Mouse (Mus musculus) forebrain, embryonic 12.5 days (tissue): ENCODE data around the gene Onecut1. TPM values are rescaled to one million over a fixed set of nuclear protein-coding genes. Genes with fewer than 3 reads are reported as not detected.

Source experiments
- ATAC-seq: fragments of 200-750 bp; cut with Nextera tagmentation; 2 replicates; pipeline ENCODE4 v1.8.0; 2017; ENCODE audit warnings: moderate TSS enrichment; ENCODE audit not compliant: low FRiP score
- H3K27ac ChIP-seq: fragments of 300-500 bp; sonication (generic); 2 replicates; pipeline ENCODE4 v1.5.1; 2016; ENCODE audit warnings: mild to moderate bottlenecking
- H3K27me3 ChIP-seq: fragments of 300-500 bp; sonication (generic); 2 replicates; pipeline ENCODE4 v1.6.1; 2016; ENCODE audit warnings: mild to moderate bottlenecking
- H3K36me3 ChIP-seq: fragments of 300-500 bp; sonication (generic); replicated peaks from 2 replicates; pipeline ENCODE4 v1.6.1; 2016; ENCODE audit warnings: mild to moderate bottlenecking
- H3K4me1 ChIP-seq: fragments of 300-500 bp; sonication (generic); 2 replicates; pipeline ENCODE4 v1.6.1; 2016
- H3K4me2 ChIP-seq: fragments of 300-500 bp; sonication (generic); 2 replicates; pipeline ENCODE4 v1.6.1; 2016; ENCODE audit warnings: mild to moderate bottlenecking, moderate library complexity
- H3K4me3 ChIP-seq: fragments of 300-500 bp; sonication (generic); replicated peaks from 2 replicates; pipeline ENCODE4 v1.5.1; 2016; ENCODE audit warnings: mild to moderate bottlenecking
- H3K9ac ChIP-seq: fragments of 300-500 bp; sonication (generic); 2 replicates; pipeline ENCODE4 v1.6.1; 2016; ENCODE audit warnings: mild to moderate bottlenecking
- H3K9me3 ChIP-seq: fragments of 300-500 bp; sonication (generic); 2 replicates; pipeline ENCODE4 v1.6.1; 2016
- WGBS: fragments of 180-500 bp; shearing (Covaris S2); methylation state at CpG from one replicate; pipeline ENCODE4 v1.1.7; 2016; 5-methylcytosine and 5-hydroxymethylcytosine counted together
- polyA plus RNA-seq: library from polyadenylated mRNA; unstranded; fragments of >200 nt; fragmentation: Nextera tagmentation; extraction: Ambion mirVana; gene quantifications from 2 replicates; pipeline ENCODE4 v1.2.1, GENCODE M21; 2016

Gene Onecut1
- polyA plus RNA-seq, 1 experiment from 2014 or later = 2.7 TPM

DNA sequence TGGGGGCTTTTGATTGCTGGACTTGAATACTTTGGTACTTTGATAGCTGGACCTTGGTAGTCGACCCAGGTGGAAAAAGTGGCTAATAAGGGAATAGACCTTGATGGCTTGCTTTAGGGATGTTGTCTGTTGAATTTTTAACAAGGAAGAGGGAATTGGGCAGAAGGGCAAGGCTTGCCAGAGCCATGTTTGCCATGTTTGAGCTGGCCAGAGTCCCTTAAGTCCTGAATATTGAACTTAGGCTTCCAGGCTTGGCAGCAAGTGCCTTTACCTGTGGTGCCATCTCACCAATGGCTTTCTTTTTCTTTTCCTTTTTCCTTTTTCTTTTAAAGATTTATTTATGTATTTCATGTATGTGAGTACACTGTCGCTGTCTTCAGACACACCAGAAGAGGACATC, 38.4 kb downstream of the Onecut1 start:
- no peak overlapping the region for H3K4me3 ChIP-seq
- H3K36me3 ChIP-seq = no peaks in the 10 kb centered on the region
- WGBS = 90% methylated on average over 2 of the region's 2 CpGs
- H3K9ac ChIP-seq = no peak overlapping the region
- no peaks in the 10 kb centered on the region for H3K4me1 ChIP-seq
- H3K4me2 ChIP-seq = no peak overlapping the region
- H3K9me3 ChIP-seq = no peaks in the 10 kb centered on the region
- ATAC-seq = no peak
- H3K27ac ChIP-seq = no peak overlapping the region
- H3K27me3 ChIP-seq = no peaks in the 10 kb centered on the region

DNA sequence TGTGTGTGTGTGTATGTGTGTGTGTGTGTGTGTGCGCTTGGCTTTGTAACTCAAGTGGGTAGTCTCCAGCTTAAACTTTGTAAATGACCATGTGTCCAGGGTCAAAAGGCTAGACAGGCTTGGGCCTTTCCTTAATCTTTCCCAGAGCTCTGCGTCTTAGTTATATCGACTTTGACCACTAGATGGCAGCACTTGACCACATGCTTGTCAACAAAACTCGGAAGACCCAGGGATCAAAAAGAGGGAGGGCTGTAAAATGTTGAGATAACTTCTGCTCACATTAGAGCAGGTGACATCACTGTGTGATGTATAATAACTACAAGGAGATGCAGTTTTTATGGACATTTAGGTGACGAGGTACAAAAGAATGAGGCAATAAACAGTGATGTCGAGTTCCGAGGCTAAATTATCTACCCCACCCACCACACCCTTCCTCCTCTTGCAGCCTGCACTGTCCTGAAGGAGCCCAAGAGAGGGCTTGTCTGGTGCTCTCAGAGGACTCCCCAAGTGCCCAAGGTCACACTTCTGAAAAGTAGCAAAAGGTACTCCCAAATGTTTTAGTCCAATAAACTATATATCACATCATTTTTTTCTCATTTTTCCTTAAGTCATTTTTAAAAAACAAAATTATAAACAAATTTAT, 43.3 kb downstream of the Onecut1 start:
- Histone ChIP-seq H3K27ac (no peak overlapping the region), H3K4me1 (no peaks in the 10 kb centered on the region), H3K4me3 (no peak overlapping the region), H3K9ac (no peak overlapping the region), H3K9me3 (no peaks in the 10 kb centered on the region), H3K36me3 (no peaks in the 10 kb centered on the region), H3K4me2 (no peak overlapping the region), H3K27me3 (no peaks in the 10 kb centered on the region)
- 19% methylated on average over 7 of the region's 7 CpGs for WGBS
- ATAC-seq = peak; percentile 53

DNA sequence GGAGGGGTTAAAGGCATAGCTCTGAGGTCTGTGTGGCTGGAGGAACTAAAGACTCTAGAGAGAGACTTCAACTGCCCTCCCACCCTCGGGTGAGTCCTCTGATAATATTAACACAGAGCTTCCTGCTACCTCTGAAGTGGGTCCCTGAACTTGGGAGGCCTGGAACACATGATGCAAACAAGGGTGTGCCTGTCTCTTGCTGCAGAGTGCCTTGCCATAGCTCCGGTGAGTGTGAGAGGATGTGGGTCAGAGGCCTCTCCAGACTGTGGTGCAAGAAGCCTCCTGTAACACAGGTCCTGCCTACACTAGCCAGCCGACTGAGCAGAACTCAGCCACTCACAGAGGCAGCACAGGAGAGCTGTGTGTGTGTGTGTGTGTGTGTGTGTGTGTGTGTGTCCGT, 45.2 kb downstream of the Onecut1 start:
- Histone ChIP-seq H3K36me3 (no peaks in the 10 kb centered on the region), H3K4me2 (no peak overlapping the region), H3K4me3 (no peak overlapping the region), H3K9me3 (no peaks in the 10 kb centered on the region), H3K4me1 (no peaks in the 10 kb centered on the region; the same call in 1 of the 2 replicates), H3K9ac (no peak overlapping the region; the same call in 1 of the 2 replicates), H3K27ac (no peak overlapping the region), H3K27me3 (no peaks in the 10 kb centered on the region)
- no peak for ATAC-seq
- 58% methylated on average over 4 of the region's 4 CpGs for WGBS

DNA sequence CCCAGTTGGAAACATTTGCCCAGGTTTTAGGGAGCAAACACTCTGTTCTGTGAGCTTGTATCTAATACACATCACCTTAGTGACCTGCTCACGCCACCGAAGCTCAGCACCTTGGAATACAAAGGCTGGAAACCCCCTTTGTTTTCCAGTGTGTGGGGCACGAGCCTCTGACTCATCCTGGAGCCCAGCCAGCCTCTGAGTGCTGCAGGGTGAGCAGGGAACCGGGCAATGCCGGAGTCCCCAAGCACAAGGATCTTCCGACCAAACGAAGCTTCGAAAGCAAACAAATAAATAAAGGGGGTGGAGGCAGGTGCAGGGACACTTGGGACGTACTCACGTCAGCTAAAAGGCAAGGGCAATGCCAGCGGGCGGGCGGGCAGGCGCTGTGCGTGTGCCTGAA, 47.5 kb downstream of the Onecut1 start:
- Histone ChIP-seq H3K9me3 (no peaks in the 10 kb centered on the region), H3K4me3 (no peak overlapping the region), H3K36me3 (no peaks in the 10 kb centered on the region), H3K27ac (no peak overlapping the region), H3K27me3 (no peaks in the 10 kb centered on the region), H3K4me2 (no peak overlapping the region), H3K9ac (no peak overlapping the region), H3K4me1 (peaks cover 4% of the 10 kb centered on the region; the same call in 1 of the 2 replicates)
- 66% methylated on average over 15 of the region's 15 CpGs for WGBS
- ATAC-seq = no peak

DNA sequence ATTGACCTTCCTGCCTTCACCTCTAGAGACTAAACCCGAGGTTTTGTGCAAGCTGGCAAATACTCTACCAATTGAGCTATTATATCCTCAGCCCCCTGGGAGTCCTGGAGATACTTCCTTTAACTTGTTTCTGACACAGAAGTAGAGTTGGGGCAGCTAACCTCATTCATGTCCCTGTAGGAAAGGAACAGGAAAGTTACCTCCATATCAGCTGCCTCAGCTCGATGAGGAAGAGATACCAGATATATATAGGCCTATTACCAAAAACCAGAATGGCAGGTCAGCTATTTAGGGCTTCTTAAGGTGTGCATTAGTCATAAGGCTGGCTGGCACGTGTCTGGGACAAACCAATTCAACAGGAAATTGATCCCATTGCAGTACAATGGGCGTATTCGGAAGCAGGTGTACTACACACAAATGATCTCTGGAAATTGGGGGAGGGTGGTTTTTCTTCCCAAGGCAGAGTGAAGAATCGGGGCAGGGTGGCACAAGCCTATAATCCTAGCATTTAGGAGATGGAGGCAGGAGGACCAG, 48.6 kb downstream of the Onecut1 start:
- Histone ChIP-seq H3K4me2 (no peak overlapping the region), H3K27ac (no peak overlapping the region), H3K9me3 (no peaks in the 10 kb centered on the region), H3K4me1 (peaks cover 4% of the 10 kb centered on the region; the same call in 1 of the 2 replicates), H3K27me3 (no peaks in the 10 kb centered on the region), H3K9ac (no peak overlapping the region), H3K36me3 (no peaks in the 10 kb centered on the region), H3K4me3 (no peak overlapping the region)
- no peak for ATAC-seq
- 81% methylated on average over 6 of the region's 6 CpGs for WGBS

DNA sequence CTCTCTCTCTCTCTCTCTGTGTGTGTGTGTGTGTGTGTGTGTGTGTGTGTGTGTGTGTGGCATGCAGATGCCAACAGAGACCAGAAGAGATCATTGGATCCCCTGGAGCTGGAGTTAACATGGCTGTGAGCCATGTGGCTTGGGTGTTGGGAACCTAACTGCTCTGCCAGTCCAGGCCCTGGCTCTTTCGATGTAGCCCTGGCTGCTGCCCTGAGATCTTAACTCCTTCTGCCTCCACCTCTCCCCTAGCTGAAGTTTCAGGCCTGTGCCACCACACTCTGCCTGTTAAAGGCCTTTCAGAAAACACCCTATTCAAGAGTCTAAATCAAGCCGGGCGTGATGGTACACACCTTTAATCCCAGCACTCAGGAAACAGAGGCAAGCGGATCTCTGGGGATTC, 49.7 kb downstream of the Onecut1 start:
- ATAC-seq = no peak
- H3K27ac ChIP-seq = no peak overlapping the region
- 71% methylated on average over 4 of the region's 4 CpGs for WGBS
- H3K4me3 ChIP-seq = no peak overlapping the region
- no peak overlapping the region for H3K4me2 ChIP-seq
- H3K4me1 ChIP-seq = peaks cover 4% of the 10 kb centered on the region; the same call in 1 of the 2 replicates
- H3K9ac ChIP-seq = no peak overlapping the region
- no peaks in the 10 kb centered on the region for H3K9me3 ChIP-seq
- no peaks in the 10 kb centered on the region for H3K36me3 ChIP-seq
- no peaks in the 10 kb centered on the region for H3K27me3 ChIP-seq

DNA sequence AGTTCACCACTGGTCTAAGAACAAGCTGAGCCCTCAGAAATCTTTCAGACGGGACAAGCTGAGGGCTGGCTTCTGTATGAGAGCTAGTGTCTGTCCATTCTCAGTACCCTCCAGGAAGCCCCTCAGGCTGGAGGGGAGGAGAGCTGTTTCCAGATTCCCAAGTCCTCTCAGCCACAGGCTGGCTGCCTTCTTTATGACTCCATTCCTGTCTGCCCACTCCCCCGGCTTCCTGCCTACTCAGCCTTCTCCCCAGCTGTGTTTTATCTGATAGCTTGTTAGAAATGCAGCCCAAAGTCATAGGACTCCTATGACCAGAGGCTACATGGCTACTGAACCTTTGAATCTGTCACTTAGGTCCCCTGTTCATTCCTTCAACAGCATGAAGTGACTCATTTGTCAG, 50.2 kb downstream of the Onecut1 start:
- H3K36me3 ChIP-seq = no peaks in the 10 kb centered on the region
- ATAC-seq = no peak
- no peaks in the 10 kb centered on the region for H3K9me3 ChIP-seq
- H3K27ac ChIP-seq = no peak overlapping the region
- WGBS = 64% methylated on average over 2 of the region's 2 CpGs
- no peak overlapping the region for H3K9ac ChIP-seq
- H3K4me3 ChIP-seq = no peak overlapping the region
- H3K27me3 ChIP-seq = no peaks in the 10 kb centered on the region
- no peak overlapping the region for H3K4me2 ChIP-seq
- peaks cover 4% of the 10 kb centered on the region; the same call in 1 of the 2 replicates for H3K4me1 ChIP-seq

DNA sequence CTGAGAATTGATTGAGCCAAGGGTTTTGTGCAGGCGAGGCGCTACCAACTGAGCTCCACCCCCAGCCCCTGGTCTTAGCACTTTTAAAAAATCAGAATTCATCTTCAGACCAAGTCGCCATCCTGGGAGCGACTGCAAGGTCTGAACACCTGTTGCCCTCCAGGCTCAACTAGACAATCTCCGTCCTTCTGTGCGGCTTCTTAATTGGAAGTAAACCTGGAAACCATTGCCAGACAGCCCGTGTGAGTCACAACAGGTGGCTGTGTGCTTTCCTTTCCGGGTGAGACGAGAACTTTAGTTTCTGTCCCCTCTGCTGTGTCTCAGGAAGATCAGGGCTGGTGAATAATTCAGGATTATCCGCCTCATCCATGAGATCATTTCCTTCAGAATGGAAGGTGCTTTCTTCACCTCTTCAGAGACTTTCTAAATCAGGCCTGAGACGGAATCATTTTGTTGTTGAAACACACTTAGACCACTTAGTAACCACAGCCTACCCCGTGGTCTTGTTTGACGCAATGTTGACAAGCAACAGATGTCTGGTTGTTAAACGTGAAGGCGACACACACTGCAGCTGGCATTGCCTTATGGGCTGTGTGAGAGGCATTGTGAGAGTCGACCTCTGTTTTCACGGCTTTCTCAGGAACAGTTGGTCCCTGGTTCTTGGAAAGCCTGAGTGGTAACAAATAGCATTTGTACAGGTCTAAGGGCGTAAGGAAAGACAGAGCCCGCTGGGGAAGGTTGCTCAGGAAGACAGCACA, 51.1 kb downstream of the Onecut1 start:
- Histone ChIP-seq H3K36me3 (no peaks in the 10 kb centered on the region), H3K27me3 (no peaks in the 10 kb centered on the region), H3K4me3 (no peak overlapping the region), H3K9ac (no peak overlapping the region), H3K4me1 (peaks cover 4% of the 10 kb centered on the region; the same call in 1 of the 2 replicates), H3K27ac (no peak overlapping the region), H3K4me2 (no peak overlapping the region), H3K9me3 (peaks cover 7% of the 10 kb centered on the region)
- ATAC-seq = peak; percentile 57; the same call in 1 of the 2 replicates
- WGBS = 59% methylated on average over 19 of the region's 19 CpGs

DNA sequence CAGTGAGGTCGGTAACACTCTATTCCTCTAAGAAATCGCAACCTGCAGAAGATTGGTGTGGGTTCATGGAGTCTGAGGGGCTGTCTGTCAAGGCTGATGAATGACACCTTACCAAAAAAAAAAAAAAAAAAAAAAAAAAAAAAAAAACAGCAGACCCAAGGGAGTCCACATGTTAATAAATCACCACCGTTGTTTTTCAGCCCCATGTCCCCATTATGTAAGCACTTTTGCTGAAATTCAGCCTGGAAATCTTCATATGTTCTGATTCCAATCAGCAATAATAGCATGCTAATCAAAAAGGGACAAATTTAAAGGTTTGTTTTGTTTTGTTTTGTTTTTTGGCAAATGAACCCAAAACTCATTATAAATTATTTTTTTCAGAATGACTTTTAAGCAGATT, 53.9 kb downstream of the Onecut1 start:
- no peaks in the 10 kb centered on the region for H3K36me3 ChIP-seq
- ATAC-seq = no peak
- peaks cover 4% of the 10 kb centered on the region; the same call in 1 of the 2 replicates for H3K4me1 ChIP-seq
- no peaks in the 10 kb centered on the region for H3K27me3 ChIP-seq
- H3K4me2 ChIP-seq = no peak overlapping the region
- H3K27ac ChIP-seq = no peak overlapping the region
- no peak overlapping the region for H3K9ac ChIP-seq
- WGBS = 97% methylated on average over 3 of the region's 3 CpGs
- peaks cover 11% of the 10 kb centered on the region for H3K9me3 ChIP-seq
- no peak overlapping the region for H3K4me3 ChIP-seq

DNA sequence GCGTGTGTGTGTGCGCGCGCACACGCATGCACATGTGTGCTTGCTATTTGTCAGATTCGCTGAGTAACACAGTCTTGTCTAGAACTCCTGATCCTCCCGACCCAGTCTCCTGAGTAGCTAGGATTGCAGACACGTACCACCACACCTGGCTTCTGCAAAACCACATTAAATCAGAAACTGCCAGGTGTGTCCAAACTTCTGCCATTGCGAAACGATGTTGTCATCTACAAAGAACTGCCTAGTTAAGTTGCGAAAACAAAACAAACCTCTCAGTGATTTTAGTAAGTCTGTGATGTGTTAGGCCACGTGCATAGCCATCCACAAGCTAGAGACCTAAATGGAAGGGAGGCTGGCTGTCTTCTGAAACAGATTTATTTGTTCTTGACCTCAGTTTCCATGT, 58.7 kb downstream of the Onecut1 start:
- WGBS = 95% methylated on average over 12 of the region's 12 CpGs
- Histone ChIP-seq H3K27me3 (no peaks in the 10 kb centered on the region), H3K4me3 (no peak overlapping the region), H3K36me3 (no peaks in the 10 kb centered on the region), H3K9ac (no peak overlapping the region), H3K9me3 (peaks cover 11% of the 10 kb centered on the region), H3K4me2 (no peak overlapping the region), H3K4me1 (peaks cover 15% of the 10 kb centered on the region), H3K27ac (no peak overlapping the region)
- ATAC-seq = no peak

DNA sequence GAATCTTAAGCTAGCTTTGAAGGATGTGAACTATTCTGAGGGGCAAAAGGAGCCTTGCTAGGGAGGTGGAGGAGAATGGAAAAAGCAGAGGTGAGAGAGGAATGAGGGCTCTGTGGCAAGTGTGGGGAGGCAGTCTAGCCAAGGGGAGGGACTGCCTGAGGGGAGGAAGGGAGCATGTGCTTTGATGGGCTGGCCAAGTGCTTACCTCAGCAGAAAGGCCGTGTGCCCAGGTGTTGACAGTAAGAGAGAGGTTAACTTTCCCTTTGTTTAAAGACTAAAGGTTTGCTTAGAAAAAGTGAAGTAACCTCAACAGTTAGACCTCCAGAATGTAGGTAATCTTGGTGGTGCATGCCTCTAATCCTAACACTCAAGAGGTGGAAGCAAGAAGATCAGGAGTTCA, 59.7 kb downstream of the Onecut1 start:
- H3K36me3 ChIP-seq = no peaks in the 10 kb centered on the region
- no peak overlapping the region for H3K27ac ChIP-seq
- no peak overlapping the region for H3K4me2 ChIP-seq
- peaks cover 21% of the 10 kb centered on the region for H3K4me1 ChIP-seq
- H3K27me3 ChIP-seq = no peaks in the 10 kb centered on the region
- H3K9ac ChIP-seq = no peak overlapping the region
- no peak overlapping the region for H3K4me3 ChIP-seq
- WGBS = 79% methylated on average over 1 of the region's 1 CpGs
- H3K9me3 ChIP-seq = peaks cover 11% of the 10 kb centered on the region
- ATAC-seq = no peak

DNA sequence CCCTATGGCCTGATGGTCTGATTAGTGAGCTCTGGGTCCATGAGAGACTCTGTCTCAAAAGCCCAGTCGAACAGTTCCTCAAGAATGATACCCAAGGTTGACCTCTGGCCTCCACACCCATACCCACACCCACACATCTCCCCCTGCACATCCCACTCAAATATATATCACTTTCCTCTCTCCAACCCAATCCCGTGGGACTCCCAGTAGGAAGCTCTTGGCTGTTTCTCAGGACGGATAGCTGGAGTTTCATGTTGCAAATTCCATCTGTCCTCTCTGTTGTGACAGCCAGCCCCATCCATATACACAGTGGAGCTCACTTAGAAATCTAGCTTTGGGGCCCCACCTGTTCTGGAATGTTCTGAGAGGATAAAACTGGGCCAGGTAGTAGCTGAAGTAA, 61.2 kb downstream of the Onecut1 start:
- H3K4me1 ChIP-seq = peaks cover 21% of the 10 kb centered on the region
- H3K4me3 ChIP-seq = no peak overlapping the region
- WGBS = 71% methylated on average over 3 of the region's 3 CpGs
- no peaks in the 10 kb centered on the region for H3K27me3 ChIP-seq
- H3K27ac ChIP-seq = no peak overlapping the region
- H3K9me3 ChIP-seq = peaks cover 3% of the 10 kb centered on the region; the same call in 1 of the 2 replicates
- H3K4me2 ChIP-seq = no peak overlapping the region
- no peaks in the 10 kb centered on the region for H3K36me3 ChIP-seq
- no peak overlapping the region for H3K9ac ChIP-seq
- ATAC-seq = no peak
